Comparison of ENCODE assay signal across 8 mouse cellular contexts in the genomic region with DNA sequence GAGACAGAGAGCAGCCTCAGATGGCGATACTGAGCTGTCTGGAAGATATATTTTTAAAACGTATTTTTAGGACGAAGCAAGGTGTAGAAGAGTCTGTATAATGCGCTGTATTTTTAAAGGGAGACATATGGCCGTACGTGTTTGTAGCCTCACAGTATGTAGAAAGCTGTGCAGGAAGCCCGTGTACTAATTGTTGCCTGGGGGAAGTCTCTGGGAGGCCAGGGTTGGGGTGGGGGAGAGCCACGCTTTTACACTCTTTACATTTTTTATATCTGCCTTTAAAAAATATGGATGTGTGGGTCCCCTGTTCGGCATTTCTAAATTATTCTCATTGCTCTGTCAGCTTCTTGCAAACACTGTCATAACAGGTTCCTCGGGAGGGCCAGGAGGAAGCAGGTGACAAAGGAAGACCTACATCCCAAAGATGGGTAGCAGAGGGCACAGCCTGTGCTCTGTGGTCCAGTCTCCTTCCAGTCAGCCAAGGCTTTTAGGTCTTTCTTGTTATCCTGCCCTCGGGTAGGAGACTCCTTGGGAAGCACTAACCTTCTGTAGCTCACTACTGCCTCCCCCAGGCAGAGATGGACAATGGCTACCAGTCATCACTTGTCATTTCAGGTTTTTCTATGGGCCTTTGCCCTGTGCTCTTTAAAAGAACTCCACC.
DNase-seq lines count a peak whose midpoint lies in the region; ATAC-seq and TF ChIP-seq lines count a peak whose summit lies in the region.

No protein-coding gene starts in this region.

- H3K4me2 ChIP-seq in midbrain, embryonic 16.5 days (ENCODE audit: low read length), result no peak overlapping the region

- no peaks in the 10 kb centered on the region; the same call in 1 of the 2 replicates for H3K9me3 ChIP-seq in midbrain, embryonic 16.5 days (replicated peaks; ENCODE audit: control insufficient read depth, low read length, poor library complexity, severe bottlenecking)

- no peak for TF ChIP-seq POLR2A in kidney, adult 2 months (IDR thresholded peaks at IDR 0.05; ENCODE audit: low read depth, low read length)

- no peak overlapping the region for H3K9ac ChIP-seq in midbrain, embryonic 16.5 days (ENCODE audit: low read depth, low read length)

- H3K4me3 ChIP-seq in kidney, adult 2 months (ENCODE audit: insufficient read depth, low read depth, low read length), result no peak overlapping the region
- no peak overlapping the region for H3K4me3 ChIP-seq in midbrain, embryonic 16.5 days (ENCODE audit: low read depth, low read length)

- H3K27ac ChIP-seq in kidney, adult 2 months (ENCODE audit: insufficient read depth, low read depth, low read length), result no peak overlapping the region
- 0 out of 2 replicates have a peak overlapping the region, but pooled peaks have one; percentile 3 for H3K27ac ChIP-seq in midbrain, embryonic 16.5 days (ENCODE audit: low read length)

- TF ChIP-seq CTCF in kidney, adult 2 months (conservative IDR thresholded peaks at IDR 0.05; ENCODE audit: insufficient read depth, insufficient read length, low read depth, low read length), result peak; percentile 54

- peak; percentile 18 for DNase-seq in kidney, adult 2 months
- DNase-seq in kidney, adult 8-10 months, result no peak
- peak; percentile 42 for DNase-seq in Muller cell, postnatal 12 days (ENCODE audit: inconsistent ontology term)
- DNase-seq in brain, adult 2 months (ENCODE audit: low read depth, low spot score), result peak; percentile 78
- peak; percentile 56 for DNase-seq in hindlimb bud, embryonic 11.5 days (ENCODE audit: extremely low spot score, low read depth, low spot score)
- DNase-seq in spleen, adult 18-20 months, result no peak

- no peak for ATAC-seq in midbrain, embryonic 16.5 days
- ATAC-seq in CD4-positive, CD25-positive, alpha-beta regulatory T cell, adult 4 months, result no peak

- H3K36me3 ChIP-seq in kidney, adult 2 months (ENCODE audit: control insufficient read depth, insufficient read depth, low read length), result no peaks in the 10 kb centered on the region
- H3K36me3 ChIP-seq in midbrain, embryonic 16.5 days (ENCODE audit: control insufficient read depth, insufficient read depth, low read length), result no peaks in the 10 kb centered on the region

- no peaks in the 10 kb centered on the region for H3K4me1 ChIP-seq in kidney, adult 2 months (ENCODE audit: control insufficient read depth, insufficient read depth, low read length)
- H3K4me1 ChIP-seq in midbrain, embryonic 16.5 days (ENCODE audit: control insufficient read depth, insufficient read depth, low read length), result no peaks in the 10 kb centered on the region

- no peaks in the 10 kb centered on the region for H3K27me3 ChIP-seq in kidney, adult 2 months (replicated peaks; ENCODE audit: control insufficient read depth, insufficient read depth, low read length)
- no peaks in the 10 kb centered on the region for H3K27me3 ChIP-seq in midbrain, embryonic 16.5 days (ENCODE audit: control insufficient read depth, insufficient read depth, low read depth, low read length)

- WGBS in kidney, adult 2 months, result 78% methylated on average over 11 of the region's 11 CpGs
- 62% methylated on average over 11 of the region's 11 CpGs for whole genome bisulfite sequencing in midbrain, embryonic 16.5 days

Comparison
In these comparisons a context has a peak if more than half of its experiments do, and no peak if none do; other contexts are left out.
1. DNase-seq: peak in kidney, adult 2 months (single experiment), Muller cell, postnatal 12 days (single experiment), brain, adult 2 months (single experiment) and hindlimb bud, embryonic 11.5 days (single experiment); none in kidney, adult 8-10 months (0 of 2) and spleen, adult 18-20 months (0 of 2).